Mouse (Mus musculus) CH12.LX (cell line): ENCODE data around the gene Grb10.

Source experiments
- JUN ChIP-seq: IDR thresholded peaks from 2 replicates; pipeline ENCODE4 v1.6.1; 2011; ENCODE audit warnings: low read depth, mild to moderate bottlenecking, low read length, improper control_type of control experiment, moderate library complexity; ENCODE audit not compliant: insufficient read depth
- TBP ChIP-seq: conservative IDR thresholded peaks from 2 replicates; pipeline ENCODE4 v1.6.1; 2011; ENCODE audit warnings: low read depth, low read length, improper control_type of control experiment
- TCF12 ChIP-seq: IDR thresholded peaks from 2 replicates; pipeline ENCODE4 v1.6.1; 2014; ENCODE audit warnings: low read depth, mild to moderate bottlenecking, inconsistent platforms, low read length, improper control_type of control experiment
- ZMIZ1 ChIP-seq: IDR thresholded peaks from 2 replicates; pipeline ENCODE4 v1.6.1; 2012; ENCODE audit warnings: low read depth, mild to moderate bottlenecking, inconsistent platforms, low read length, improper control_type of control experiment

DNA sequence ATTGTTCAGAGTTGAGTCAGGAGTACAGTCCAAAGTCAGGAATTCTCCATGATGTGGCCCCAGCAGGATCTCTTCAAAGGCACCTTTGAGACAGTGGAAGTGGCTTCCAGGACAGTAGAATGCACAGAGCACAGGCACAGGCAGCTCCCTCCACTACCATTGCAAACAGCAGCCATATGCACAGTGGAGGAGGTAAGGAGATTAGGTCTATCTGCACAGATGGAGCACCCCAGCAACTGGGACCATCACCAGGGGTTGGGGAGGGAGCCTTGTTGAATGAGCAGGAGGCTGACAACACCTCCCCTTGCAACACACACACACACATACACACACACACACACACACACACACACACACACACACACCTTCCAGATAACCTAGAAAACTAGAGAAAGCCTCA lies 146.7 kb downstream of the Grb10 start:
- TF ChIP-seq TBP (no peak), JUN (no peak), TCF12 (no peak), ZMIZ1 (no peak)
